Mouse (Mus musculus) thymus, postnatal 4 days (tissue): ENCODE data around the gene Tmem43.

Experiments
- DNase-seq: peaks from one replicate; pipeline ENCODE4 v3.0.0; 2021

The Tmem43 gene

GRCm38 (mm10) chr6:91536047-91536765 lies 62.7 kb downstream of the Tmem43 start:
- no peak for DNase-seq
